Mouse (Mus musculus) skeletal muscle tissue, adult 2 months (tissue): Measurements from ENCODE around the gene Otof.

ENCODE experiments used
- DNase-seq: peaks from one replicate; pipeline ENCODE4 v3.0.0-alpha.2; 2012; ENCODE audit warnings: low read depth, low spot score

The Otof gene

GRCm38 (mm10) chr5:30341601-30342365 lies 119.9 kb downstream of the Otof start:
- DNase-seq: no peak

- no peak for DNase-seq
These were observed 120.9 kb downstream of the Otof start for GRCm38 (mm10) chr5:30340815-30341214.
